Mouse (Mus musculus) ES-Bruce4 (cell line): ENCODE measurements around the gene Adamts18.

ENCODE experiments used
- CTCF ChIP-seq: IDR thresholded peaks from one replicate; pipeline ENCODE4 v1.8.1; 2011; ENCODE audit warnings: low read depth, low read length
- EP300 ChIP-seq: IDR thresholded peaks from 2 replicates; pipeline ENCODE4 v1.6.1; 2011; ENCODE audit warnings: low read depth, low read length; ENCODE audit not compliant: insufficient read depth
- POLR2A ChIP-seq: IDR thresholded peaks from one replicate; pipeline ENCODE4 v1.8.1; 2011; ENCODE audit warnings: low read length; ENCODE audit not compliant: insufficient read depth

GRCm38 (mm10) chr8:113878411-113879006 is 30.0 kb upstream of the Adamts18 start:
- TF ChIP-seq CTCF, result no peak
- TF ChIP-seq POLR2A, result no peak
- no peak for TF ChIP-seq EP300
